Mouse (Mus musculus): Measurements from ENCODE around the gene Exosc9. TPM values are rescaled to one million over a fixed set of nuclear protein-coding genes. Genes with fewer than 3 reads are reported as not detected.
"Not testable (repeated sequence)": the region's sequence is repeated elsewhere in the genome, so short reads cannot be mapped to it uniquely, and the experiment has no call there.

The Exosc9 gene
- polyA plus RNA-seq, 1 experiment from 2014 or later = 73.4 TPM

- H3K4me1 ChIP-seq (ENCODE audit: control insufficient read depth, insufficient read depth, low read depth, low read length) = peaks cover 6% of the 10 kb centered on the region
- under 1% methylated on average over 60 of the region's 60 CpGs for WGBS
- H3K9me3 ChIP-seq (ENCODE audit: control insufficient read depth, low read length) = no peaks in the 10 kb centered on the region
- peak within 1 kb of the TSS; percentile 100 for H3K4me2 ChIP-seq (ENCODE audit: low read length)
- no peaks in the 10 kb centered on the region for H3K27me3 ChIP-seq (replicated peaks; ENCODE audit: control insufficient read depth, insufficient read depth, low read length)
- H3K27ac ChIP-seq (ENCODE audit: low read depth, low read length) = peak within 1 kb of the TSS; percentile 71
- ATAC-seq = peak; percentile 100
- H3K4me3 ChIP-seq (ENCODE audit: low read length) = peak within 1 kb of the TSS; percentile 77
- H3K9ac ChIP-seq (ENCODE audit: low read depth, low read length) = peak within 1 kb of the TSS; percentile 71
- H3K36me3 ChIP-seq (ENCODE audit: control insufficient read depth, insufficient read depth, low read length) = peaks cover 8% of the 10 kb centered on the region
These were observed 19.5 kb downstream of the Exosc9 start, which contains the start of gene Ccna2 for GRCm38 (mm10) chr3:36571827-36572378. Ccna2 (minus strand) TSS chr3:36572150.

- Histone ChIP-seq H3K4me1 (ENCODE audit: control insufficient read depth, insufficient read depth, low read depth, low read length) (no peaks in the 10 kb centered on the region), H3K9ac (ENCODE audit: low read depth, low read length) (no peak overlapping the region), H3K4me2 (ENCODE audit: low read length) (no peak overlapping the region), H3K4me3 (ENCODE audit: low read length) (no peak overlapping the region), H3K27me3 (replicated peaks; ENCODE audit: control insufficient read depth, insufficient read depth, low read length) (no peaks in the 10 kb centered on the region), H3K27ac (ENCODE audit: low read depth, low read length) (no peak overlapping the region), H3K36me3 (ENCODE audit: control insufficient read depth, insufficient read depth, low read length) (peaks cover 6% of the 10 kb centered on the region), H3K9me3 (ENCODE audit: control insufficient read depth, low read length) (no peaks in the 10 kb centered on the region)
- WGBS = 66% methylated on average over 3 of the region's 3 CpGs
- ATAC-seq = no peak
These were observed 46.4 kb downstream of the Exosc9 start for GRCm38 (mm10) chr3:36598811-36599210.

GRCm38 (mm10) chr3:36599773-36600172, 47.4 kb downstream of the Exosc9 start:
- H3K36me3 ChIP-seq (ENCODE audit: control insufficient read depth, insufficient read depth, low read length); H3K4me2 ChIP-seq (ENCODE audit: low read length); H3K27me3 ChIP-seq (replicated peaks; ENCODE audit: control insufficient read depth, insufficient read depth, low read length); H3K27ac ChIP-seq (ENCODE audit: low read depth, low read length); H3K4me1 ChIP-seq (ENCODE audit: control insufficient read depth, insufficient read depth, low read depth, low read length); ATAC-seq; H3K9ac ChIP-seq (ENCODE audit: low read depth, low read length); H3K4me3 ChIP-seq (ENCODE audit: low read length); H3K9me3 ChIP-seq (ENCODE audit: control insufficient read depth, low read length): not testable (repeated sequence)
- WGBS = 91% methylated on average over 8 of the region's 9 CpGs

GRCm38 (mm10) chr3:36605894-36606783, 53.7 kb downstream of the Exosc9 start:
- Histone ChIP-seq H3K4me3 (ENCODE audit: low read length) (no peak overlapping the region), H3K4me1 (ENCODE audit: control insufficient read depth, insufficient read depth, low read depth, low read length) (no peaks in the 10 kb centered on the region), H3K9me3 (ENCODE audit: control insufficient read depth, low read length) (no peaks in the 10 kb centered on the region), H3K27ac (ENCODE audit: low read depth, low read length) (no peak overlapping the region), H3K4me2 (ENCODE audit: low read length) (no peak overlapping the region), H3K27me3 (replicated peaks; ENCODE audit: control insufficient read depth, insufficient read depth, low read length) (no peaks in the 10 kb centered on the region), H3K36me3 (ENCODE audit: control insufficient read depth, insufficient read depth, low read length) (peaks cover 2% of the 10 kb centered on the region; the same call in 1 of the 2 replicates), H3K9ac (ENCODE audit: low read depth, low read length) (no peak overlapping the region)
- no peak for ATAC-seq
- 84% methylated on average over 7 of the region's 7 CpGs for WGBS

- H3K27me3 ChIP-seq (replicated peaks; ENCODE audit: control insufficient read depth, insufficient read depth, low read length) = no peaks in the 10 kb centered on the region
- WGBS = under 1% methylated on average over 6 of the region's 6 CpGs
- peak overlapping the region; percentile 86 for H3K4me3 ChIP-seq (ENCODE audit: low read length)
- ATAC-seq = peak; percentile 48
- peaks cover 7% of the 10 kb centered on the region for H3K4me1 ChIP-seq (ENCODE audit: control insufficient read depth, insufficient read depth, low read depth, low read length)
- H3K36me3 ChIP-seq (ENCODE audit: control insufficient read depth, insufficient read depth, low read length) = no peaks in the 10 kb centered on the region; the same call in 1 of the 2 replicates
- no peaks in the 10 kb centered on the region for H3K9me3 ChIP-seq (ENCODE audit: control insufficient read depth, low read length)
- peak overlapping the region; percentile 95 for H3K9ac ChIP-seq (ENCODE audit: low read depth, low read length)
- peak overlapping the region; percentile 73 for H3K4me2 ChIP-seq (ENCODE audit: low read length)
- H3K27ac ChIP-seq (ENCODE audit: low read depth, low read length) = peak overlapping the region; percentile 84
These were observed 60.3 kb downstream of the Exosc9 start for GRCm38 (mm10) chr3:36612687-36613086.

GRCm38 (mm10) chr3:36613202-36613907, 60.9 kb downstream of the Exosc9 start, which contains the start of gene Bbs7:
Bbs7 (minus strand) TSS chr3:36613477.
- Histone ChIP-seq H3K4me3 (ENCODE audit: low read length) (peak within 1 kb of the TSS; percentile 86), H3K9ac (ENCODE audit: low read depth, low read length) (peak within 1 kb of the TSS; percentile 95), H3K9me3 (ENCODE audit: control insufficient read depth, low read length) (no peaks in the 10 kb centered on the region), H3K27me3 (replicated peaks; ENCODE audit: control insufficient read depth, insufficient read depth, low read length) (no peaks in the 10 kb centered on the region), H3K36me3 (ENCODE audit: control insufficient read depth, insufficient read depth, low read length) (no peaks in the 10 kb centered on the region; the same call in 1 of the 2 replicates), H3K27ac (ENCODE audit: low read depth, low read length) (peak within 1 kb of the TSS; percentile 84), H3K4me1 (ENCODE audit: control insufficient read depth, insufficient read depth, low read depth, low read length) (peaks cover 7% of the 10 kb centered on the region), H3K4me2 (ENCODE audit: low read length) (peak within 1 kb of the TSS; percentile 73)
- 2% methylated on average over 33 of the region's 38 CpGs for WGBS
- ATAC-seq = peak; percentile 100

GRCm38 (mm10) chr3:36613908-36614255, 61.5 kb downstream of the Exosc9 start:
- H3K27me3 ChIP-seq (replicated peaks; ENCODE audit: control insufficient read depth, insufficient read depth, low read length) = no peaks in the 10 kb centered on the region
- peak overlapping the region; percentile 86 for H3K4me3 ChIP-seq (ENCODE audit: low read length)
- H3K9ac ChIP-seq (ENCODE audit: low read depth, low read length) = no peak overlapping the region
- WGBS = 58% methylated on average over 5 of the region's 5 CpGs
- ATAC-seq = no peak
- peaks cover 7% of the 10 kb centered on the region for H3K4me1 ChIP-seq (ENCODE audit: control insufficient read depth, insufficient read depth, low read depth, low read length)
- H3K4me2 ChIP-seq (ENCODE audit: low read length) = peak overlapping the region; percentile 73
- no peak overlapping the region for H3K27ac ChIP-seq (ENCODE audit: low read depth, low read length)
- no peaks in the 10 kb centered on the region for H3K9me3 ChIP-seq (ENCODE audit: control insufficient read depth, low read length)
- no peaks in the 10 kb centered on the region; the same call in 1 of the 2 replicates for H3K36me3 ChIP-seq (ENCODE audit: control insufficient read depth, insufficient read depth, low read length)

All from hindbrain, embryonic 16.5 days (tissue).